Mouse (Mus musculus): ENCODE measurements around the gene Olfr1416. TPM values are rescaled to one million over a fixed set of nuclear protein-coding genes. Genes with fewer than 3 reads are reported as not detected.
A peak's percentile ranks its signal among the peaks of the same experiment; 100 is the strongest.

Gene Olfr1416
- polyA plus RNA-seq, 1 experiment from 2014 or later: not detected

DNA sequence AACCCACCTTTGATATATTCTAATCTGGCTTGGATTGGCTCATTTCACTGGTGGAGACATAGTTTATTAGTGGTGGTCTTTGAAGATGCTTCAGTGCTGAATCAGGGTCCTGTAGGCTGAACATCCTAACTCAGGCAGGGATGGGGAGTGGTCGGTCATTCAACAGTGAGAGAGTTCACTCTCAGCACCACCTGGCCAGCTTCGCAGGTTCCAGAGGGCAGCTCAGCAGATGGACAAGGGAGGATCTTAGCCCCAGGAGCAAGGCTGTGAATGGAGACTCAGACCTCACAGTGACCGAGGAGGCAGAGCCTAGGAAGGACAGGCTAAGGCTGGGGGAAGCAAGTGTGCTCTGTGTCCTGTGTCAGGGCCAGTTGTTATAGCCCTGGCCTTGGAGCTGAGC, 53.5 kb downstream of the Olfr1416 start:
- H3K4me2 ChIP-seq: no peak overlapping the region
- no peaks in the 10 kb centered on the region for H3K27me3 ChIP-seq
- WGBS: 74% methylated on average over 3 of the region's 3 CpGs
- H3K4me3 ChIP-seq (replicated peaks): no peak overlapping the region
- H3K9ac ChIP-seq (replicated peaks): no peak overlapping the region
- H3K9me3 ChIP-seq: no peaks in the 10 kb centered on the region
- H3K27ac ChIP-seq: no peak overlapping the region
- H3K4me1 ChIP-seq (replicated peaks): peaks cover 11% of the 10 kb centered on the region
- H3K36me3 ChIP-seq: no peaks in the 10 kb centered on the region
- ATAC-seq (ENCODE audit: insufficient number of reproducible peaks, insufficient read depth, low FRiP score, low TSS enrichment, low read depth): no peak

DNA sequence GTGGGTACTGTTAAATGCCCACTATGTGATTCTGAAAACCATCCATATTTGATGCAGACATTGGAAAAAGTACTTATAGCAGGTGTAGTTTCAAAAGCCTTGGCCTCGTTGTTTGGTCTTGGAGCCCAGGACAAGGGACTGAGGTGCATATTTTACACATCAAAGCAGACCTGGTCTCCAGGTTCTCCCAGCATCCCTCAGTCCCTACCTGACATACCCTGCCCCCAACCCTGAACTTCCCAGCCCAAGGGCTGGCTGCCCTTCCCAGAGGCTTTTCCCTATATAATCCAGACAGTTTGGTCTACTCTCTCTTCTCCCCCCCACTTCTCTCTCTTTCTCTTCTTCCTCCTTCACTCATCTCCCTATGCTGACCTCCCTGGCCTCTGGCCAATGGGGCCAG, 53.9 kb downstream of the Olfr1416 start:
- whole genome bisulfite sequencing: 91% methylated on average over 1 of the region's 1 CpGs
- no peaks in the 10 kb centered on the region for H3K27me3 ChIP-seq
- no peaks in the 10 kb centered on the region for H3K36me3 ChIP-seq
- H3K4me3 ChIP-seq (replicated peaks): no peak overlapping the region
- ATAC-seq (ENCODE audit: insufficient number of reproducible peaks, insufficient read depth, low FRiP score, low TSS enrichment, low read depth): no peak
- H3K9ac ChIP-seq (replicated peaks): no peak overlapping the region
- H3K27ac ChIP-seq: no peak overlapping the region
- H3K9me3 ChIP-seq: no peaks in the 10 kb centered on the region
- peaks cover 8% of the 10 kb centered on the region; the same call in 1 of the 2 replicates for H3K4me1 ChIP-seq (replicated peaks)
- H3K4me2 ChIP-seq: no peak overlapping the region

Small RNAs within 50 kb of the gene (microRNA-seq; reads per million reads assigned to microRNA genes)
- gene Mir6900: 3.7 reads per million, percentile 12 among the genes with 10 or more reads in this experiment

Other genes starting within 250 kb of the Olfr1416 start
- 248 and 257 TPM in 2 replicates for gene Ndufa10, start 11.3 kb downstream of the Olfr1416 start, polyA plus RNA-seq (2016; fragmentation: Nextera tagmentation; extraction: Ambion mirVana)
- not detected in 2 replicates for gene Olfr1415, start 11.0 kb upstream of the Olfr1416 start, polyA plus RNA-seq (2016; fragmentation: Nextera tagmentation; extraction: Ambion mirVana)
- gene Olfr1414, start 33.5 kb upstream of the Olfr1416 start, polyA plus RNA-seq (2016; fragmentation: Nextera tagmentation; extraction: Ambion mirVana): not detected in 2 replicates
- not detected in 2 replicates for gene Olfr1413, start 86.2 kb upstream of the Olfr1416 start, polyA plus RNA-seq (2016; fragmentation: Nextera tagmentation; extraction: Ambion mirVana)
- not detected in 2 replicates for gene Olfr1412, start 100.7 kb upstream of the Olfr1416 start, polyA plus RNA-seq (2016; fragmentation: Nextera tagmentation; extraction: Ambion mirVana)
- gene Olfr1411, start 109.3 kb upstream of the Olfr1416 start, polyA plus RNA-seq (2016; fragmentation: Nextera tagmentation; extraction: Ambion mirVana): not detected in 2 replicates
- gene Olfr1410, start 120.7 kb upstream of the Olfr1416 start, polyA plus RNA-seq (2016; fragmentation: Nextera tagmentation; extraction: Ambion mirVana): not detected in 2 replicates
- not detected in 2 replicates for gene Olfr12, start 132.7 kb upstream of the Olfr1416 start, polyA plus RNA-seq (2016; fragmentation: Nextera tagmentation; extraction: Ambion mirVana)
- 362 and 363 TPM in 2 replicates for gene Cops9, start 156.9 kb upstream of the Olfr1416 start, polyA plus RNA-seq (2016; fragmentation: Nextera tagmentation; extraction: Ambion mirVana)
- gene Otos, start 163.7 kb upstream of the Olfr1416 start, polyA plus RNA-seq (2016; fragmentation: Nextera tagmentation; extraction: Ambion mirVana): not detected in 2 replicates

All from limb, embryonic 12.5 days (tissue).